Mouse (Mus musculus) limb, embryonic 14.5 days (tissue): ENCODE measurements at regions not wholly inside any gene's neighbourhood (a gene's known extent, or its start where the extent isn't known, plus 50 kb on each side); places are given as distances from the start of the nearest gene placed in this dataset.

Experiments used
- ATAC-seq: fragments of 200-750 bp; cut with Nextera tagmentation; 2 replicates; pipeline ENCODE4 v1.8.0; 2017; ENCODE audit warnings: low read depth, moderate number of reproducible peaks, moderate TSS enrichment; ENCODE audit not compliant: low FRiP score
- DNase-seq: peaks from one replicate; pipeline ENCODE4 v3.0.0-alpha.2; 2015; ENCODE audit warnings: low spot score
- H3K27ac ChIP-seq: fragments of 300-500 bp; sonication (generic); replicated peaks from 2 replicates; pipeline ENCODE4 v1.5.1; 2014; ENCODE audit warnings: low read depth, mild to moderate bottlenecking, low read length, moderate library complexity, mixed read lengths
- H3K27me3 ChIP-seq: fragments of 300-500 bp; sonication (generic); 2 replicates; pipeline ENCODE4 v1.6.1; 2014; ENCODE audit warnings: low read length, mixed read lengths; ENCODE audit not compliant: control insufficient read depth, insufficient read depth
- H3K36me3 ChIP-seq: fragments of 300-500 bp; sonication (generic); 2 replicates; pipeline ENCODE4 v1.6.1; 2014; ENCODE audit warnings: mild to moderate bottlenecking, low read length, moderate library complexity, mixed read lengths; ENCODE audit not compliant: control insufficient read depth, insufficient read depth
- H3K4me1 ChIP-seq: fragments of 300-500 bp; sonication (generic); 2 replicates; pipeline ENCODE4 v1.6.1; 2014; ENCODE audit warnings: antibody characterized with exemption, low read length, mixed read lengths; ENCODE audit not compliant: control insufficient read depth, insufficient read depth
- H3K4me2 ChIP-seq: fragments of 300-500 bp; sonication (generic); replicated peaks from 2 replicates; pipeline ENCODE4 v1.6.1; 2014; ENCODE audit warnings: low read depth, mild to moderate bottlenecking, low read length, moderate library complexity; ENCODE audit not compliant: severe bottlenecking
- H3K4me3 ChIP-seq: fragments of 300-500 bp; sonication (generic); replicated peaks from 2 replicates; pipeline ENCODE4 v1.5.1; 2014; ENCODE audit warnings: low read length
- H3K9ac ChIP-seq: fragments of 300-500 bp; sonication (generic); 2 replicates; pipeline ENCODE4 v1.6.1; 2014; ENCODE audit warnings: mild to moderate bottlenecking, low read depth, low read length, moderate library complexity; ENCODE audit not compliant: severe bottlenecking
- H3K9me3 ChIP-seq: fragments of 300-500 bp; sonication (generic); 2 replicates; pipeline ENCODE4 v1.6.1; 2016; ENCODE audit warnings: low read length; ENCODE audit not compliant: control insufficient read depth
- POLR2A ChIP-seq: fragments of 200-500 bp; IDR thresholded peaks from 2 replicates; pipeline ENCODE4 v1.8.0; 2012; ENCODE audit warnings: inconsistent platforms, mild to moderate bottlenecking, moderate library complexity, borderline replicate concordance; ENCODE audit not compliant: insufficient read depth, insufficient read length; ENCODE audit errors: extremely low read depth
- WGBS: fragments of 180-500 bp; shearing (Covaris S2); extraction: QIAGEN DNeasy Blood & Tissue Kit; methylation state at CpG from one replicate; pipeline ENCODE4 v1.1.7; 2014; 5-methylcytosine and 5-hydroxymethylcytosine counted together

- H3K27ac ChIP-seq, result no peak overlapping the region
- H3K9ac ChIP-seq, result no peak overlapping the region
- no peaks in the 10 kb centered on the region for H3K4me1 ChIP-seq
- H3K4me3 ChIP-seq, result no peak overlapping the region
- WGBS, result 76% methylated on average over 2 of the region's 2 CpGs
- ATAC-seq (no peak), DNase-seq (no peak)
- TF ChIP-seq POLR2A, result no peak
- H3K36me3 ChIP-seq, result no peaks in the 10 kb centered on the region
- H3K9me3 ChIP-seq, result no peaks in the 10 kb centered on the region
- no peaks in the 10 kb centered on the region for H3K27me3 ChIP-seq
- no peak overlapping the region for H3K4me2 ChIP-seq
Measured at GRCm38 (mm10) chr15:88159618-88160170, 440.4 kb upstream of the Zdhhc25 start.

GRCm38 (mm10) chr15:88160291-88160690, 439.8 kb upstream of the Zdhhc25 start:
- ATAC-seq (no peak), DNase-seq (no peak)
- no peaks in the 10 kb centered on the region for H3K4me1 ChIP-seq
- no peak overlapping the region for H3K4me2 ChIP-seq
- no peaks in the 10 kb centered on the region for H3K9me3 ChIP-seq
- no peaks in the 10 kb centered on the region for H3K36me3 ChIP-seq
- no peaks in the 10 kb centered on the region for H3K27me3 ChIP-seq
- TF ChIP-seq POLR2A, result no peak
- no peak overlapping the region for H3K27ac ChIP-seq
- WGBS, result 90% methylated on average over 4 of the region's 4 CpGs
- no peak overlapping the region for H3K4me3 ChIP-seq
- H3K9ac ChIP-seq, result no peak overlapping the region

- Histone ChIP-seq H3K4me1 (no peaks in the 10 kb centered on the region), H3K27ac (no peak overlapping the region), H3K9ac (no peak overlapping the region), H3K4me2 (no peak overlapping the region), H3K36me3 (no peaks in the 10 kb centered on the region), H3K4me3 (no peak overlapping the region), H3K9me3 (no peaks in the 10 kb centered on the region), H3K27me3 (no peaks in the 10 kb centered on the region)
- TF ChIP-seq POLR2A, result no peak
- 80% methylated on average over 3 of the region's 3 CpGs for WGBS
- ATAC-seq, result no peak
- DNase-seq, result no peak
Measured at GRCm38 (mm10) chr15:88163438-88163837, 436.7 kb upstream of the Zdhhc25 start.

- Histone ChIP-seq H3K4me2 (no peak overlapping the region), H3K27me3 (no peaks in the 10 kb centered on the region), H3K36me3 (no peaks in the 10 kb centered on the region), H3K9ac (no peak overlapping the region), H3K4me3 (no peak overlapping the region), H3K9me3 (no peaks in the 10 kb centered on the region), H3K27ac (no peak overlapping the region), H3K4me1 (no peaks in the 10 kb centered on the region)
- WGBS, result 27% methylated on average over 3 of the region's 3 CpGs
- ATAC-seq (no peak), DNase-seq (peak; percentile 72)
- TF ChIP-seq POLR2A, result no peak
Measured at GRCm38 (mm10) chr15:88174326-88174725, 425.8 kb upstream of the Zdhhc25 start.

- Histone ChIP-seq H3K4me3 (no peak overlapping the region), H3K9ac (no peak overlapping the region), H3K4me1 (no peaks in the 10 kb centered on the region), H3K9me3 (no peaks in the 10 kb centered on the region), H3K27me3 (no peaks in the 10 kb centered on the region), H3K36me3 (no peaks in the 10 kb centered on the region), H3K27ac (no peak overlapping the region), H3K4me2 (no peak overlapping the region)
- ATAC-seq (no peak), DNase-seq (no peak)
- TF ChIP-seq POLR2A, result no peak
- WGBS, result 79% methylated on average over 3 of the region's 3 CpGs
Measured at GRCm38 (mm10) chr15:88175991-88176390, 424.1 kb upstream of the Zdhhc25 start.

- Histone ChIP-seq H3K9me3 (no peaks in the 10 kb centered on the region), H3K27me3 (no peaks in the 10 kb centered on the region), H3K9ac (no peak overlapping the region), H3K4me3 (no peak overlapping the region), H3K27ac (no peak overlapping the region), H3K36me3 (no peaks in the 10 kb centered on the region), H3K4me2 (no peak overlapping the region), H3K4me1 (no peaks in the 10 kb centered on the region)
- WGBS, result 92% methylated on average over 2 of the region's 2 CpGs
- ATAC-seq (no peak), DNase-seq (no peak)
- TF ChIP-seq POLR2A, result no peak
Measured at GRCm38 (mm10) chr15:88196539-88196938, 403.6 kb upstream of the Zdhhc25 start.
